Mouse (Mus musculus) cerebellum, postnatal 10 days (tissue): Measurements from ENCODE around the gene Fads3.

Experiments
- DNase-seq, 2 experiments: peaks; one replicate each; pipeline ENCODE4 v3.0.0; 2021; ENCODE audit warnings: mixed read lengths in 2 of 2

The Fads3 gene

DNA sequence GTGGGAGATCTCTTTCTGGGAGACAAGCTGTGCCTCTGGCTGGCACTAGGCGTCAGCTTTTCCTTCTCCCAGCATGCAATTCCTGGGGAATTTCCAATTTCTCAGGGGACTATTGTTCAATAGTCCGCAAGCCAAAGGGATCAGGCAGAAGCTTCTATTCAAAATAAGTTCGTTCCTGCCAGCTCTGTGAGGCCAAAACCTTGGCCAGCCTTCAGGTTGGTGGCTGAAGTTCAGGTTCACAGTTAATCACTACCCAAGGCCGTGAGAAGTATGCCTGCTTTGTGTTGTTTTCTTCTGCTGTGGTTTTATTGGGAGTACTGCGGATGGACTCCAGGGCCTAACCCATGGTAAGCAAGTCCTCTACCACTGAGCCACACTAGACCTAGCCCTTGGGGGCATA lies 29.8 kb downstream of the Fads3 start:
- peak; percentile 52 to 62 for DNase-seq

DNA sequence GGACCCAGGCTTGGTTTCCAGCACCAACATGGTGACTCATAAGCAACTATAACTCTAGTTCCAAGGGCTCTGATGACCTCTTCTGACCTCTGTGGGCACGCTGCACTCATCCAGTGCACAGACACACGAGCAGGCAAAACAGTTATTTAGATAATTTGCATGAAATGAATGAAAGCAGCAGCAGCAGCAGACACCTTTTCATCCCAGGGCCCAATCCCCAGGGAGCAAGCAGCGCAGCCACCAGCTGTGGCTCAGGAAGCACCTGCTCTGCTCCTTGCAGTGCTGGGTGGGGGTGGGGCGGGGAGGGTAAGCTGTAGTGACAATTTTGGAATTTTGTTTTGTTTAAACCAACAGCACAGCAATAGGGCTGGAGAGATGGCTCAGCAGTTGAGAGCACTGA lies 30.5 kb downstream of the Fads3 start:
- no peak for DNase-seq

DNA sequence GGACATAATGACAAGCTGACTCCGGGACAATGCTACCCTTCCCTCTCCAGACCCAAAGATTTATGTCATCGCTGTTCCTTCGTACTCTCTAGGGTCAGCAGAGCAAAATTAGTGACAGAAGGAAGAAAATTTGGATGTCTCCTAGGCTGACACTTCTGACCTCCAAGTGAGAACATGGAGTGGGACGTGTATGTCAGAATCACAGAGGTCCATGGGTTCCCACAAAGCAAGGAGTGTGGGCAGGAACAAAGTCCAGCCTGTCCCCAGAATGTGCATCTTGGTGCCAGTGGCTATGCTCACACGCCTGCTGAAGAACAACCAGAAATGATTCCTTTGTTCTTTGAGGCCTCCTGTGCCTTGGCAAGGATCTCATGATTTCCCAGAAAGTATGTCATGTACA lies 31.8 kb downstream of the Fads3 start:
- no peak for DNase-seq

DNA sequence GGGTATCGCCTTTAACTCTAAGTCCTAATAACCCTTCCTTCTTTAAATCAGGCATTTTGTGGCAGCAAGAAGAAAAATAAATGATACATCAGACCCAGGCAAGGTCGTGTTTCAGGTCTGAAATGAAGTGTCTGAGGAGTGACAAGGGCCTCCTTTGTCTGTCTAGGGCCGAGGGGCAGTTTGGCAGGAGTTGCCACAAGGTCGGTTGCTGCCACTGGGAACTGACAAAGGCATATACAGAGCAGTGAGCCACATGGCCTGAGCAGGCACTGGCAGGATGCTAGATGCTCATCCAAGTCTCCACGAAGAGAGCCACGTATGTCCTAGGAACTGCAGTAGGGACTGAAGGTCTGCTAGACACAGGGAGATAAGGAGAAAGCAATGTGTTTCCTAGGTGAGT lies 37.0 kb downstream of the Fads3 start:
- no peak for DNase-seq

DNA sequence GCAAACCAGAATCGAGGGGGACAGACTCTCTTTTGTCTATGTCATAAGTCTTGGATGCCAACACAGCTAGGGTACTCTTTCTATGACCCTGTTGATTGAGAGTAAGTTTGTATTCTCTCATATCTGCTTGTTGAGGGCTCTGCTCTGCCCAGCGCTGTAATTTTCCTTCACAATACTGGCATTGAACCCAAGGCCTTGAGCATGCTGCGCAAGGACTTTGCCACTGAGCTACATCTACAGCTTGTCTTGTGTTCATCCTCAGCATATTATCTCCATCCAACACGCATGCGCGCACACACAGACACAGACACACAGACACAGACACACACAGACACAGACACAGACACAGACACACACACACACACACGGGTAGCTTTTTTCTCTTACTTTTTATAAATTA lies 39.0 kb downstream of the Fads3 start:
- DNase-seq, result no peak

DNA sequence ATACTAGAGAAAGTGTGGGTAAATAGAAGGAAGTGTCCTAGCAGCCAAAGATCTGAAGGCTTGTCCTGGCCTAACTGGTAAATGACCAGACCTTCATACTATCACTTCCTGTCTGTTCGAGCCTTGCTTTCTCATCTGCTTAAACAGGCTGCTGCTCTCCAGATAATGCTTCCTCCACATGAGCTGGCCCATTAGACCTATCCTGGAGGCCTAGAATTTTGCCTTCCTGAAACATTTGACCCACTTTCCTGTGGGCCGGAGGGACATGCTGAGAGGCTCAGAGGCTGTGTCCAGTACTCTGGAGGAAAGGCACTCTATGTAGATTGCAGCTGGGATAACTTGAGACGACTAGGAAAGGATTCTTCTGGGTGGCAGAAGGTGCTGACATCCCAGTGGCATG lies 40.7 kb downstream of the Fads3 start:
- no peak for DNase-seq

DNA sequence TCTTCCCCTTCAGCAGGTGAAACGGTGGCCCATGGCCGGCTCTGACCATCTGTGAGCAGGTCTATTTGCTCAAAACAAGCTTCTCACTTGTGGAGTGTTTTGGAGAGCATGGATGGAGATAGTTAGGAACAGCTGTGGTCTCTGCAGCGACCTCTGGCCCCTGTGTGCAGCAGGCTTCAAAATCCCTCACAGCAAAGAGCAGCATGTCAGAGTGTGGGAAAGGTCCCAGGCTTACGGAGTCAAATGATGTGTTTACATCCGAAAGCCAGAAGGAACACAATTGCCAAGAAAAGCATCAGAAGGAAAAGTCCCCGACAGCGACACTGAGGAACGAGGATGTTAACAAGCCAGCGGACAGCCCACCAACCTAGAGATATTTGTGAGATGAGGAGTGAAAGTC lies 44.1 kb downstream of the Fads3 start:
- no peak for DNase-seq

DNA sequence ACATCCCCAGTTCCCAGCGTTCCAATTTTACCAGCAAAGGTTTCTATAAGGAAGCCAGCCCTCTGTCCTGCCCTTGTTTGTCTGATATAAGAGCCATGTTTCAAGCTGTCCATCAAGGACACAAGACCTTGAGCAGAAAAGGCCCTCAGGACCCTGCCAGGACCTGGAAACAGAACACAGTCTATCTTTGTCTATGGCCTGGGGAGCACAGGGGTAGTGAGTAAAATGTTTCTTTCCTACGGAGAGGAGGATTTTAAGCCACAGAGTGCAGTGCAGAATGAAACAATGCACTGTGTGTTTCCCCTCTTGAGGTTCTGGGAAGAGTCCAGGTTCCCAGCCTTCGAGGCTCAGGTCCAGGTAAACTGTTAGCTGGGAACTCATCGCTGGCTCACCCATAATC lies 45.6 kb downstream of the Fads3 start:
- DNase-seq, result no peak

DNA sequence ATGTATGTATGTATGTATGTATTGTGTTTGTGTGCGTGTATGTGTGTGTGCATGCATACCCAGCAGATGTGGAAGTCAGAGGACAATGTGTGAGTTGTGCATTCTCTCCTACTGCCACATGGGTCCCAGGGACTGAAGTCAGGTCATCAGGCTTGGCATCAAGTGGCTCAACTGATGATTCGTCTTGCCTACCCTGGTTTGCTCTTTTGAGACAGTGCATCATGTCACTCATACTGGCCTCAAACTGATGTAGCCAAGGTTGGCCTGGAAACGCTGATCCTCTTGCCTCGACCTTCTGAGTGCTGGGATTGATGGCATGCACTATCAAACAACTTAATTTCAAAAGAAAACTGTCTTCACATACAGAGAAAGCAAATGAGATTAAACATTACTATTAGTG lies 52.5 kb downstream of the Fads3 start:
- DNase-seq, result no peak

DNA sequence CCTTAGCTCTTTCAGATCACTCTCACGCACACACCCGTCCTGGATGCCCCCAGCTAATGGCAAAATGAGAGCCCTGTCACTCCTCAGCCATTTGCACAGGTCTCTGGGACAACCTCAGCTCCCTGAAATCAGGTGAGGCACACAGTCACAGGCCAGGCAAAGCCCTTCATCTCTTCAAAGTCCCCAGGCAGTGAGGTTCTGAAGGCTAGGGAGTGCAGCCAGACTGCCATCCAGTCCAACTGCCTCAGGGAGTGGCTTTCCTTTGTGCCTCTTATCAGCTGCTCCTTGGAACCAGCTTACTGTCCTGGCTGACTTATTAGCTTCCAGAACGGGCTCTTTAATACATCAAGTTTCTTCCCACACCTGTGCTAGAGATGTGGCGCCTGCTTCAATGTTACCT lies 53.3 kb downstream of the Fads3 start:
- no peak for DNase-seq

DNA sequence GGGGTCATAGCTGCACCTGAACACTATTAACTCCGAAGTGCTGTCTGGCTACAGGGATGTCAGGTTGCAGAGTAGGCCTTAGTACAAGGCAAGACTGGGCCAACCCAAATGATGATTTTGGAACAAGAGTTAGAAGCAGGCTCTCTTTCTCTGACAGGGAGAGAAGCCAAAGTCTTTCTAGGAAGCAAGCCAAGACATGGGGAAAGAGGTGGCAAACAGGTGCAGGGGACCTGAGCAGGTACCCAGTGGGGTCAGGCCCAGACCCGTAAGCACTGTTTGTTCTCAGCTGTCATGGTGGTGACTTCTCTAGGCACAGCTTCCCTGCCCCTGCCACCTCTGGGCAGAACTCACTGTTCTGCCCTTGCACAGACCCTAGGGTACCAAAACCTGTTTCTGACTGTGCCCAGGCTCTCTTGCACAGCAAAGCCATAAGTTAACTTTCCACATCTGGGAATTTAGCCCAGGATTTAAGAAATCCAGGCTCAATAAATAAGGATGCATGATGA lies 55.1 kb downstream of the Fads3 start:
- DNase-seq, result peak; percentile 36 to 39

DNA sequence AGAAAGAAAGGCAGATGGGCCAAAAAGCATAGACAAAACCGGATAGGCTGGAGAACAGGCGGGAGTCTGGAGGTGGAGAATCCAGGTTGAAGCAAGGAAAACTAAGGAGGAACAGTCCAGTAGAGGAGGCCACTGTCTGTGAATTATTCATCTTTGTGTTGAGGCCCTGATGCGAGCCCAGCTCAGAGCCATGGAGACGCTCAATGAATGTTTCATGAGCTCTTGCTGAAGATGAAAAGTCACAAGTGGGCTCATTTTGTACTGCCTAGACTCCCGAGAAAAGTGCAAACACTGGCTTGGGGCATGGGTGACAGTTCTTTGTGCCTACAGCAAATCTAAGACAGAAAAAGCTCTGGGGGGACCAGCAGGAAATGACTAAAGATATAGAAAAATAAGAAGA lies 56.5 kb downstream of the Fads3 start:
- DNase-seq, result no peak

DNA sequence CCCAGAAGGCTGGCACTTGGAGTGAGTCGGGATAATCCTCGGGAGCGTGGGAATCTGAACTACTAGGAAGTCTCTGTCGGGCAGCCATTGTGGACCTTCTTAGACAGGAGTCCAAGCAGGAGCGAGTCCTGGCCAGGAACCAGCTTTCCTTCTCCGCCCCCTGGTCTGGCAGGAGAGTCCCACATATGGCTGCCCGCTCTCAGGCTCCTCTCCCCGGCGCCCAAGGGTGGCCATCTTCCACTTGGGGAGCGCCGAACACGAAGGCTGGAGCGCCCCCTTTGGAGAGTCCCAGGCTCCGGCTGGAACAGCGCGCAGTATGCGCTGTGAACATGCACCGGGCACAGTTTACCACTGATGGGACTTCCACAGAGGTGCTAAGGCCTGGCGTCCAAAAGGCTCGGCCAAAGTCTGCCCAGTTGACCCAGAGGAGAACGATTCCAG lies 59.3 kb downstream of the Fads3 start:
- peak; percentile 83 to 87 for DNase-seq

DNA sequence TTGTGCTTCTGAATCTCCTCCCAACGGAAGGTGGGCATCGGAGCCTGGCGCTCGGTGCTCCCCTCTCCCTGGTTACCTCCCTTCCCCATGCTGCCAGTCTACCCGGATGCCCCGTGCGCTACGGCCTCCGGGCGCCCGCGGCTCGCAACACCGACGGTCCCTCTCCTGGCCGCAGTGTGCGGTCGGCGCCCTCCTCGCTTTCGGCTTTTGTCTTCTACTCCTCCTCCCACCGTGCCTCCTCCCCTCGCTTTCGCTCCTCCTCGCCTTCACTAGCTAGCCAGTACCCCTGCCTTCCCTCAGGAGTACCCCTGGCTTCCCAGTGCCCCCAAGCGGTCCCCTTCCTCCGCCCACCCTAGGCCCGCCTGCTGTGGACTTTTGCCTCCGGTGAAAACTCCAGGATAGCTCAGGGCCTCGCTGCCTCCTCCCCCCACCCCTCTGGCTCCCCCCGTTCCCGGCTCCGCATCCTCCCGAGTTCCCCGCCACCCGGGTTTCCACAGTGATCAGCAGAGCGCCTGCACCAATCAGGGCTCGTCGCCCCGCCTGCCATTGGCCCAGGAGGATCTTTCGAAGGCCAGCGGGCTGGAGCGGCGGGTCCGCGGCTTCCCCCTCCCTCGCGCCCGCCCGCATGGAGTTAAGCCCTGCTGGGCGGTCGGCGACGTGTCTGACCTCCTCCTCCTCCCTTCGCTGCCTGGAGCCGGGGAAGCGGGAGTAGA lies 60.1 kb downstream of the Fads3 start, which contains the start of gene Fads2:
Fads2 (minus strand) TSS at position 406 of the 713 bp plus-strand sequence.
- peak; percentile 93 to 96 for DNase-seq

DNA sequence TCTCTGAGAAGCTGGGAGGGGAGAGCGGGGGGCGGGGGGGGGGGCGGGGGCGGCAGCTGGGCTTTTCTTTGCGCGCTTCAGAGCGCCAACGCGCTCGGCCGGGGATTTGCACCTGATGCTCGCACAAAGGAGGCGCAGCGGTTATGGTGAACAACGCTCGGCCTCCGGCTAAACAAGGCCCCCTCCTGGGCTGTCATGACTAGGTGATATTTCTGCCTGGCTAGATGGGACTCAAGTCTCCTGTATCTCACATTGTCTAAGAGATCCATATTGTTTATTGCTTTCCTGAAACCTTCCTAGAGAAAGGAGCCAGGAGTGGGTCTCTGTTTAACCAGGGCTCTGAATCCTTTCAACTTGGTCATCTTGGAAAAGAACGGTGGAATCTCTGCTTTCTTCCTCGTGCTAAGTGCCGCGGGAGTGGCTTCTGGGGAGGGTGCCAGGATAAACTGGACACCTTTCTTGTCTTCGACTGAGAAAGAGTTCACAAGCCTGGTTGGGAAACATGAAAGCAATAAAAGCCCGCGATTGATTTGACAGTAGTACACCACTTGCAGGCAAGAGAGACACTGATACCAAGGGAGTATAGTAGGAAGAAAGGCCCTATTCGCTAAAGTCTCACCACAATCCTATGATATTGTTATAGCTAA lies 60.8 kb downstream of the Fads3 start:
- DNase-seq, result peak; percentile 50 to 58

DNA sequence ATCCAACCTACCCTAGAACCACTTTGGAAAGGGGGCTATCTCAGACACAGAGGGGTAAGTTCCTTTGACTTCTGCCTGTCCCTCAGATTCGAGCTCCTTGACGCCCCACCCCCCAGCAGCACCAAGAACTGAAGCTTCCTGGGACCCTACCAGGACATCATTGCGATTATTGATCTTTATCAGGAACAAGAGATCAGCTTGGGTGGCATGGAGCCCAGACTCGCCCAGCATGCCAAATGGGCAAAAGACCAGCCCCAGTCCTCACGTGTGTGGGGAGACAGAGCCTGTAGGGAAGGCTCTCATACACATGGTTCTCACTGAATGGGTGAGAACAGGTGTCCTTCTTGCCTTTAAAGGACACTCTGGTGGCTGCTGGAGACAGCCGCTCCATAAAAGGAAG lies 62.9 kb downstream of the Fads3 start:
- DNase-seq, result peak; percentile 46 to 48

DNA sequence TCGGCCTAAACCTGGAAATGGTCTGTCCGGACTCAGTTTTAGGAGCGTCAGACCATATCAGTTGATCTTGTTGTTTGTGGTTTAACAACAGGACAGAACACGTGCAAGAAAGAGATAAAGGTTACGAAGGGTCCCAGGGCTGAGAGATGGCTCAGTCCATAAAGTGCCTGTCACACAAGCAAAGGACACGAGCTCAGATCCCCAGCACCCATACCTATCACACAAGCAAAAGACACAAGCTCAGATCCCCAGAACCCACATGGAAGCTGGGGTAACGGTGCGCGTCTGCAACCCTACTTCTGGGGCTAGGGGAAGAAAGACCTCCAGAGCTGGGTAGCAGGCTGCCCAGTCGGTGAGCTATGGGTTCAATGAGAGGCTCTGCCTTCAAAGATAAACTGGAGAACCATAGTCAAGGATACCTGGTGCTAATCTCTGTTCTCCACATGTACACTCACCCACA lies 63.7 kb downstream of the Fads3 start:
- DNase-seq, result no peak

DNA sequence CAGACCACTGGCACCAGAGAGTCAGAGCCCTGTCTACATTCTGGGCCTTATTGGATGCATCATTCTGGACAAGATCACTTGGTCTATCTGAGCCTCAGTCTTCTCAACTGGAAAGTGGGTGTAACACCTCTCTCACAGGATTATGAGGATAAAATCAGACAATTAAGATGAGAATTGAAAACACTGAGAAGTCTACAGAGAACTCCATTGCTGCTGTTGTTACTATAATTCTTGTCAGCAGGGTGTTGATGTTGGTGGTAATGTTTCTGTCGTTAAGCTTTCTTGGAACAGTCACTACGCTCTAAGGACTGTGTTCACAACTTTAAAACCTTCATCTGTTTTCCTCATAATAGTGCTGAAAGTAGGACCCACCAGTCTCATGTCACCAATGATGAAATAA lies 65.3 kb downstream of the Fads3 start:
- no peak for DNase-seq

DNA sequence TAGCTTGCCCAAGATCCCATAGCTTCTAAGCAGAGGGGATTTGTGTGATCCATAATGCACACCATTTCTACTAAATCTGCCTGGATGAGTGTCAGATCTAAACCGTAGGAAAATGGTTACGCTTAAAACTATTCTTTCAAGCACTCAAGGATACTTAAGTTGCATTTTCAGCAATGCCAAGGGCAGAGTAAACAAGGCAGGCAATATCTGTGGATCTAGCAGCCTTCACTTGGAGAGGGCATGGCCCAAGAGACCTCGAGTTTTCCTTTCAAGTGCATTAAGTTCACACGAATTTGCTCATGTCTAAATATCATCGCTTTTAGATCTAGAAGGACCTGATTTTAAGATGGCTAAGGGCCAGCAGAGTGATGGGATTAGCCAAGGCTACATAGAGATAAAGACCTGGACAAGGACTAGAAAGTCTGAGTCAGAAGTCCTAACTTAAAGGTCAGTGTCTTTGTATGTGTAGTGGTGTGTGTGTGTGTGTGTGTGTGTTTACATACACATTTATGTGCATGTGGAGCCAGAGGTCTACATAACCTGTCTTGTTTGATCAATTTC lies 65.8 kb downstream of the Fads3 start:
- no peak for DNase-seq

DNA sequence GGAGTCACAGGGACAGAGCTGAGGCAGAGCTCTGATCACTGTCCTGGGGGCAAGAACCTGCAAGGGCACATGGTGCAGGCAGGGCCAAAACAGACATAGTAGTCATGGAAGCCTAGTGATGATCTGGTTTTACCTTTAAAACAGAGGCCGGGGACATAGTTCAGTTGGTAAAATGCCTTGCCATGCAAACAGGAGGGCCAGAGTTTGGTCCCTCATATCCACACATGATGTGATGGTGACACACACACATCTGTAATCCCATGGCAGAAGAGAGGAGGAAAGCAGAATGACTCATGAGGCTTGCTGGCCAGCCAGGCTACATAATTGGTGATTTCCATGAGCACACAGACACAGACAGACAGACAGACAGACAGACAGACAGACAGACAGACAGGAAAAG lies 66.8 kb downstream of the Fads3 start:
- DNase-seq, result no peak

DNA sequence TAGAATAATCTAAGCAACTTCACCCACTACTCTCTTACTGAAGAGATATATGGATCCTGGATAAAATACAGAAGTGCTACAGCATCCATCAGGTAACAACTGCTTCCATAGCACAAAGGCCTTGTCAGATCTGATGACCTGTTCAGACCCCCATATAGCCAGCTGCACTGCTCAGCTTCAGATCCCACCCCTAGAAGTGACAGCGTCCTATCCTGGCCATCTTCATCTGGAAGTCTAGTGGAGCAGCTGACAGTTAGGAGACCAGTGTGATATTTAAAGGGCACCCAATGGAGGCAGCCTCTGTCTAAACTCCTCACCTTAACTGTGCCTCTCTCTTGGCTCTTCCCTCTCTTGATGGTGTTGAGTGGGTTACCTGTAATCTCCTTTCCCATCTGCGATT lies 67.3 kb downstream of the Fads3 start:
- DNase-seq, result no peak
